Mouse (Mus musculus) cerebellum, adult (tissue): ENCODE results near the gene Cers1.

Experiments used
- ATAC-seq: cut with Nextera tagmentation; 2 replicates; pipeline ENCODE4 v1.9.2; 2017; ENCODE audit warnings: mild to moderate bottlenecking, moderate library complexity, mixed read lengths; ENCODE audit not compliant: insufficient number of reproducible peaks, low FRiP score, low TSS enrichment

Gene Cers1

DNA sequence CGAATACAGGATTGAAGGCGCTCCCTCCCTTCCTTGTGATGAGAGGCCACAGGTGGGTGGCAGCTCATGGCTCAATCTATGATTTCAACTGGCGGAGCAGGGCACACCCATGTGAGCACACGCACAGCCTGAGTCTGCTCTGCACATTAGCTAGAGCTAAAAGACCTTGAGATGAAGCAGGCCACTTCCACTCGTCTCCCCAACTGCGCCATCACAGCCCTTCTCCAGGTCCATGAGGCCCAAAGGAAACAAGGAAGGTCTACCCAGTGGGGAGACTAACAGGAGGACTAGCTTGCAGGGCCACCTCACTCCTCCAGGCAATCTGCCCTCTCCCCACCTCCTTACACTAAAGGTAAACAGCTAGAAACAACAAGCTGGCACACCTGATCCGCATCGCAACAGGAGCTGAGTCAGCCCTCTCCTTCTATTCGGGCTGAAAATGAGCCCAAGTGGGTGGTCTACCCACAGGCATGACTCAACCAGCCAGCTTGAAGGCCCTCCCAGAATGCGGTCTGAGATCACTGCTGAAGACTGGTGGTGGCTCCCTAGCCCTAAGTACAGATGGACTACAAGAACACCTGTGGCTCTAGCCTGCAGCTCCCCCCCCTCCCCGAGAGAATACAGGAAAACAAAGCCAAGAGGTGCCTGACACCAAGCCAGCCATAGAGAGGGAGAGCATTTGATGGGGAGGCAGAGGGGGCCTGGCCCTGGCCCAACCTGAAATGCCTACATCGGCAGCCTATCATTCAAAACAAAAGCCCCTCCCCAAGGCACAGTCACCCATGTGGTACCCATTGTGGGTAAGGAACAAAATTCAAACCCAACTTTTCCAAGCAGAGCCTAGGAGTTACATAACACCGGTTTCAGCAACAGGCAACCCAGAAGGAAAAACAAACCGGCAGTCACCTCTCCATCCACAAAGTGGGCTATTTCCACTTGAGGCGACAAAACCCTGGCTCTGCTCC lies 35.7 kb downstream of the Cers1 start:
- no peak for ATAC-seq

DNA sequence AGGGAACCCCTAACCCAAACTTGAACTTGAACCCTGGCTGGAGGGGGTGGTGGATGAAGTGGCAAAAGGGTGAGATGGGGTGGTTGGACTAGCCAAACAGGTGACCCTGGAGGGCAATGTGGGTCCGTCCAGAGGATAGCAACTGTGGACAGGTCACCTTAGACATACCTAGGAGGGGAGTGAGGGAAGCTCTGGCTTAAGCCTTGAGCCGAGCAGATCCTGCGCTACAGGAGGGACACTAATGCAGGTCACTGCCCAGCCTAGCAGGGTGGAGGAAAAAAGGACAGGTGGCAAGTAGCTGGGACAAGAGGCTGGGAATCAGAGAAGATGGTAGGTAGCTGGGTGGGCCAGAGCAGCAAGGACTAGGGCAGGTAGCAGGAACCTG lies 36.4 kb downstream of the Cers1 start:
- ATAC-seq = no peak

DNA sequence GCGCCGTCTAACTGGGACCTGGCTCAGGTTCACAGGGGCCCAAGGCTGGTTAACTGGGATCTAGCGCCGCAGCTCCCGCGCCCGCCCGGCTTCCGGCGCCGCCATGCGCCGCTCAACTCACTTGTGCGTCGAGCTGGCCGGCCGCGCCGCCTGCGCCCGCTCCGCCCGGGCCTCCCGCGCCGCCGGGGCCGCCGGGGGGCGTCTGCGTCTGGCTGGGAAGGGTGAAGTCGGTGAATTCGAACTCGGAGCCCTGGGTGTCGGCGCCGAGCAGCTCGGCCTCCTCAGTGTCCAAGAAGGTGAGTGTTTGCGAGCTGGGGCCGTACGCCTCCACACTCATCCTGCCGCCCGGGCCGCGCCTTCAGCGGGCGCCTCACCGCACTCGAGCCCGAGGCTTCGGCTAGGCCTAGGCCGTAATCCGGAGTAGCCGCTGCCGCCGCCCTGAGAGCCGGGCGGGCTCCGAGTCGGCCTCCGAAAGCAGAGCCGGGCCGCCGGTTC lies 37.1 kb downstream of the Cers1 start:
- 0 out of 2 replicates have a peak, but pooled peaks have one; percentile 2 for ATAC-seq

DNA sequence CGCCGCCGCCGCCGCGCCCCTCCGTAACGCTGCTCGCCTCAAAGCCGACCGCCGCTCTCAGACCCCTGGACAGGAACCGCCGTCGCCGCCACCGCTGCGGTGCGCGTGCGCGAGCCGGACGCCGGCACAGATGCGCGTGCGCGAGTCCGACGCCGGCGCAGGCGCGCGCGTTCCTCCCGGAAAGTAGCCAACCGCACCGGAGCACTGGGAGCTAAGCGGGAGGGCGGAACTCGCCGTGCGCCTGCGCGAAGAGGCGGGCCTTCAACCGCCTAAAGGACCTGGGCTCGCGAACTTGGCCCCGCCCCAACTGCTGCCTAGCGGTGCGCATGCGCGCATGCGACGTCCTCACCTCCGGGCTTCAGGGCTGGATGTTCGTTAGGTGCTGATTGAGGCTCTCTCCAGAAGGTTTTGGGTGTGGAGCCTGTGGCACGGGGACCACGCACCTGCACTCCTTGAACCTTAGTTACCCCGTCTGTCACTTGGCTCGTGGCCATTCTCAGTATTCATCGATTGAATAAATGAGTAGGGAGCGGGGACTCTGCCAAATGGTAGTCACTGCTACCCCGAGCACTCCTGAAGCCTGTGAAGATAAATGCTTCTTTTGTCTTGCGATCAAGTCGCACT lies 37.7 kb downstream of the Cers1 start, which contains the start of gene Upf1:
TSS of gene Upf1 (minus strand) at position 85 of the 624 bp plus-strand sequence.
- peak; percentile 80 for ATAC-seq

DNA sequence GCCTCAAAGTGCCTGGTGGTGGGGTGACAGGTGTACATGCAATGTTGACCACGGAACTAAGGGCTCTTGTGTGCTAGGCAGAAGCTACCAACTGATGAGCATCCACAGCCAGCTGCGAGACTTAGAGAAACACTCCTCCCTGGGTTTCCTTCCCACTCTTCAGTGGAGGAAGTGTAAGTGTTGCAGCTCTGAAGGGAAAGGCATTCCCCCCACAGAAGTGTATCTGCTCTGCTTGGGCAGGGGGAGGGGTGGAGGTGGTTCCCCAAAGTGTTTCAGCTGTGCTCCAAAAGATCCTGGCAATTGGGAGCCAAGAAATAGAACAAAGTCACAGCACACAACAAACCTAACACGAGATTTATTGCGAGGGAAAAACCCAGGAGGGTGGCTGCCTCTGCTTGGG lies 38.4 kb downstream of the Cers1 start:
- ATAC-seq = no peak

DNA sequence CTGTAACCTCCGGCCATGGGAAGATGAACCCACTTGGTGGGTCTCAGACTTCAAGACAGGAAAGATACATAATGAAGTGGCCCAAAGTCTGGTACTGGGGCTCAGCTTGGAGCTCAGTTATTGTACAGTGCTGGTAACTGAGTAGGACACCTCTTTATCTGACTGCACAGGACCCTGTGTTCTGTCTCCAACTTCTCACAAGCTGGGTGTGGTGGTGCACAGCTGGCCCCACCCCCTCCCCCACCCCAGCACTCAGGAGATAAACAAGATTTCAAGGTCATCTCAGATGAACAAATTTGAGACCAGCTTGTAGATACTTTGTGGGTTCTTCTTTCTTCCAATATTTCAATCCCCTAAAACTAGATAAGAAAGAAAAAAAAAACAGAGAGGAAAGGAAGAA lies 40.5 kb downstream of the Cers1 start:
- ATAC-seq = no peak

- no peak for ATAC-seq
These were observed 43.8 kb downstream of the Cers1 start for GRCm38 (mm10) chr8:70359411-70359810.

- no peak for ATAC-seq
These were observed 45.2 kb downstream of the Cers1 start for GRCm38 (mm10) chr8:70360769-70361168.

GRCm38 (mm10) chr8:70361484-70362032 lies 46.0 kb downstream of the Cers1 start:
- no peak for ATAC-seq

DNA sequence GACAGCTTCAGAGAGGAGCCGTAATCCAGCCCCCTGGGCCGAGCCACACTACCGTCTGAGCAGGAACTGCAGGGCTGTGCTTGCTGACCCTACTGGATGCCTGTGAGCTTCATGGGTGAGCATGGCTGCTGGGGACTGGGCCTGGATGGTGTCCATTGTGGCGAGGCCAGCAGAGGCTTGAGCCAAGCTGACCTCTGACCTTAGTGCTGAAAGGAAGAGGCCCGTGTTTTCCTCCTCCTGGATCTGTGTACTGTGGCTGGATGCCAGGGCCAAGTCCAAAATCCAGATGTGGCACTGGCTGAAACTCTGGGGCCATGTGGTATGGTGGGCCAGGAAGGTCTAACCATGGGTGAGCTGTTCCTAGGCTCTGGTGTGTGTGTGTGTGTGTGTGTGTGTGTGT lies 48.5 kb downstream of the Cers1 start:
- ATAC-seq = no peak

- ATAC-seq = no peak
These were observed 51.0 kb downstream of the Cers1 start for GRCm38 (mm10) chr8:70366588-70366987.

GRCm38 (mm10) chr8:70370476-70370875 lies 54.9 kb downstream of the Cers1 start:
- no peak for ATAC-seq

- no peak for ATAC-seq
These were observed 56.4 kb downstream of the Cers1 start for GRCm38 (mm10) chr8:70371951-70372350.

GRCm38 (mm10) chr8:70373397-70374317 lies 58.1 kb downstream of the Cers1 start, which contains the start of gene Comp:
Gene Comp (plus strand): TSS chr8:70373558.
- 0 out of 2 replicates have a peak, but pooled peaks have one; percentile 17 for ATAC-seq

DNA sequence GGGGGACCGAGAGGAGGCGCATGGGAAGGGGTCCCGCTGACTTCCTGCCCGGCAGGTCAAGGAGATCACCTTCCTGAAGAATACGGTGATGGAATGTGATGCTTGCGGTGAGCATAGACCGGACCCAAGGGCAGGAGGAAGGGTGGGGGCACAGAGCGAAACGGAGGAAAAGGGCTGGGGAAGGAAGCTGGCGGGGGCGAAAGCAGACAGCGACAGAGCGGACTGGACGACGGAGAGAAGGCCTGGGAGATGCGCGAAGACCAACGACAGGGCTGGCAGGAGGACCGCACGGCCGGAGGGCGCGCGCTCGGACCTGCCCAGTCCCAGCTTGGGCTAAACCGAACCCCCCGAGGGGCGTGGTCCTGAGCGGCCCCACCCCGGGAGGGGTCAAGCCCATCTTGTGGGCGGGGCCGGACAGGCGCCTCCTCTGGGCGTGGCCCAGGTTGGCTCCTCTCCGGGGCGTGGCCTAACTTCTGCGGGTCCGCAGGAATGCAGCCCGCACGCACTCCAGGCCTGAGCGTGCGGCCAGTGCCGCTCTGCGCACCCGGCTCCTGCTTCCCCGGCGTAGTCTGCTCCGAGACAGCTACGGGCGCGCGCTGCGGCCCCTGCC lies 58.8 kb downstream of the Cers1 start:
- ATAC-seq = peak; percentile 50; the same call in 1 of the 2 replicates

- ATAC-seq = no peak
These were observed 59.8 kb downstream of the Cers1 start for GRCm38 (mm10) chr8:70375212-70375859.

GRCm38 (mm10) chr8:70376275-70376741 lies 60.7 kb downstream of the Cers1 start:
- ATAC-seq = no peak

- ATAC-seq = no peak
These were observed 61.5 kb downstream of the Cers1 start for GRCm38 (mm10) chr8:70377049-70377448.

DNA sequence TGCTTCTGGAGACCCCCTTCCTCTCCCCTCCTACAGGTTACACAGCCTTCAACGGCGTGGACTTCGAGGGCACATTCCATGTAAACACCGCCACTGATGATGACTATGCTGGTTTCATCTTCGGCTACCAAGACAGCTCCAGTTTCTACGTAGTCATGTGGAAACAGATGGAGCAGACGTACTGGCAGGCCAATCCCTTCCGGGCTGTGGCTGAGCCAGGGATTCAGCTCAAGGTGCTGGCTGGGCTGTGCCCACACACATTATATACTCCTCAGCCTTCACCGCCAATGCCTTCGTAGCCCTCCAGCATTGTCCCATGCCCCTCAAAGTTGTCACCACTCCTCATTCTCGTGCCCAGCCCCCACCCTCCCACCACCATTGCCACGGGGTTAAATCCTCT lies 64.5 kb downstream of the Cers1 start:
- no peak; the same call in 1 of the 2 replicates for ATAC-seq
